Mouse (Mus musculus): ENCODE measurements around the gene Ruvbl2. TPM values are rescaled to one million over a fixed set of nuclear protein-coding genes. Genes with fewer than 3 reads are reported as not detected.
A peak's percentile ranks its signal among the peaks of the same experiment; 100 is the strongest.

The Ruvbl2 gene
- polyA plus RNA-seq, 1 experiment from 2014 or later = 111 TPM

- 61% methylated on average over 6 of the region's 6 CpGs for WGBS (ENCODE audit: insufficient replicate concordance)
- no peak within 1 kb of the TSS for H3K4me3 ChIP-seq (replicated peaks)
- peaks cover 58% of the 10 kb centered on the region for H3K27me3 ChIP-seq
These were observed 17.3 kb downstream of the Ruvbl2 start, which contains the start of gene Lhb for GRCm38 (mm10) chr7:45420615-45420919. Gene Lhb, plus strand, starts transcription at chr7:45420820.

GRCm38 (mm10) chr7:45419859-45420614, 17.9 kb downstream of the Ruvbl2 start:
- peaks cover 63% of the 10 kb centered on the region for H3K27me3 ChIP-seq
- no peak for DNase-seq
- 29% methylated on average over 27 of the region's 27 CpGs for WGBS (ENCODE audit: insufficient replicate concordance)

More at GRCm38 (mm10) chr7:45420615-45420919, 17.3 kb downstream of the Ruvbl2 start, which contains the start of gene Lhb:
- no peak within 1 kb of the TSS for H3K27ac ChIP-seq
- DNase-seq = no peak
- H3K4me1 ChIP-seq (replicated peaks) = peaks cover 4% of the 10 kb centered on the region
- H3K9ac ChIP-seq = no peak within 1 kb of the TSS
- H3K4me2 ChIP-seq = no peak within 1 kb of the TSS
- peaks cover 52% of the 10 kb centered on the region for H3K36me3 ChIP-seq
- H3K9me3 ChIP-seq (replicated peaks) = no peaks in the 10 kb centered on the region
- no peak for ATAC-seq (ENCODE audit: low read depth)

GRCm38 (mm10) chr7:45417962-45418492, 19.9 kb downstream of the Ruvbl2 start:
- no peaks in the 10 kb centered on the region for H3K9me3 ChIP-seq (replicated peaks)
- peaks cover 27% of the 10 kb centered on the region for H3K36me3 ChIP-seq
- ATAC-seq (ENCODE audit: low read depth) = no peak
- no peak overlapping the region for H3K4me2 ChIP-seq
- WGBS (ENCODE audit: insufficient replicate concordance) = 7% methylated on average over 13 of the region's 13 CpGs
- H3K4me1 ChIP-seq (replicated peaks) = peaks cover 25% of the 10 kb centered on the region
- DNase-seq = no peak
- H3K9ac ChIP-seq = no peak overlapping the region
- H3K27me3 ChIP-seq = peaks cover 83% of the 10 kb centered on the region
- H3K27ac ChIP-seq = no peak overlapping the region
- H3K4me3 ChIP-seq (replicated peaks) = no peak overlapping the region

More at GRCm38 (mm10) chr7:45419859-45420614, 17.9 kb downstream of the Ruvbl2 start:
- Histone ChIP-seq H3K27ac (no peak overlapping the region), H3K9me3 (replicated peaks) (no peaks in the 10 kb centered on the region), H3K4me1 (replicated peaks) (peaks cover 9% of the 10 kb centered on the region), H3K4me3 (replicated peaks) (no peak overlapping the region), H3K4me2 (no peak overlapping the region), H3K9ac (no peak overlapping the region), H3K36me3 (peaks cover 47% of the 10 kb centered on the region)
- ATAC-seq (ENCODE audit: low read depth) = no peak; the same call in 1 of the 2 replicates

GRCm38 (mm10) chr7:45415636-45416035, 22.3 kb downstream of the Ruvbl2 start:
- Histone ChIP-seq H3K4me3 (replicated peaks) (no peak overlapping the region), H3K27ac (no peak overlapping the region), H3K9ac (no peak overlapping the region; the same call in 1 of the 2 replicates), H3K4me2 (0 out of 2 replicates have a peak overlapping the region, but pooled peaks have one; percentile 2), H3K4me1 (replicated peaks) (peaks cover 26% of the 10 kb centered on the region), H3K9me3 (replicated peaks) (no peaks in the 10 kb centered on the region), H3K27me3 (peaks cover 100% of the 10 kb centered on the region), H3K36me3 (peaks cover 3% of the 10 kb centered on the region)
- WGBS (ENCODE audit: insufficient replicate concordance) = 11% methylated on average over 37 of the region's 37 CpGs
- ATAC-seq (ENCODE audit: low read depth) (no peak), DNase-seq (no peak)

- no peak for ATAC-seq (ENCODE audit: low read depth)
- WGBS (ENCODE audit: insufficient replicate concordance) = 26% methylated on average over 12 of the region's 12 CpGs
- H3K4me2 ChIP-seq = no peak overlapping the region
- H3K9ac ChIP-seq = no peak overlapping the region
- no peak for DNase-seq
- no peak overlapping the region for H3K27ac ChIP-seq
- H3K4me3 ChIP-seq (replicated peaks) = no peak overlapping the region
- H3K4me1 ChIP-seq (replicated peaks) = peaks cover 26% of the 10 kb centered on the region
- no peaks in the 10 kb centered on the region for H3K36me3 ChIP-seq
- no peaks in the 10 kb centered on the region for H3K9me3 ChIP-seq (replicated peaks)
- H3K27me3 ChIP-seq = peaks cover 100% of the 10 kb centered on the region
These were observed 23.1 kb downstream of the Ruvbl2 start for GRCm38 (mm10) chr7:45414740-45415224.

- peak overlapping the region; percentile 68 for H3K4me2 ChIP-seq
- peaks cover 100% of the 10 kb centered on the region for H3K27me3 ChIP-seq
- peaks cover 26% of the 10 kb centered on the region for H3K4me1 ChIP-seq (replicated peaks)
- no peak for ATAC-seq (ENCODE audit: low read depth)
- no peak overlapping the region; the same call in 1 of the 2 replicates for H3K27ac ChIP-seq
- no peaks in the 10 kb centered on the region for H3K9me3 ChIP-seq (replicated peaks)
- H3K9ac ChIP-seq = peak overlapping the region; percentile 29; the same call in 1 of the 2 replicates
- H3K36me3 ChIP-seq = no peaks in the 10 kb centered on the region
- under 1% methylated on average over 27 of the region's 27 CpGs for WGBS (ENCODE audit: insufficient replicate concordance)
- no peak for DNase-seq
- H3K4me3 ChIP-seq (replicated peaks) = peak overlapping the region; percentile 55
These were observed 23.8 kb downstream of the Ruvbl2 start for GRCm38 (mm10) chr7:45413864-45414739.

- peaks cover 100% of the 10 kb centered on the region for H3K27me3 ChIP-seq
- no peak for DNase-seq
- peaks cover 26% of the 10 kb centered on the region for H3K4me1 ChIP-seq (replicated peaks)
- H3K4me2 ChIP-seq = peak within 1 kb of the TSS; percentile 68
- 5% methylated on average over 38 of the region's 45 CpGs for WGBS (ENCODE audit: insufficient replicate concordance)
- H3K4me3 ChIP-seq (replicated peaks) = peak within 1 kb of the TSS; percentile 55
- H3K36me3 ChIP-seq = no peaks in the 10 kb centered on the region
- H3K9me3 ChIP-seq (replicated peaks) = no peaks in the 10 kb centered on the region
- H3K9ac ChIP-seq = peak within 1 kb of the TSS; percentile 29; the same call in 1 of the 2 replicates
- peak; percentile 32; the same call in 1 of the 2 replicates for ATAC-seq (ENCODE audit: low read depth)
- H3K27ac ChIP-seq = no peak within 1 kb of the TSS; the same call in 1 of the 2 replicates
These were observed 24.6 kb downstream of the Ruvbl2 start, which contains the start of gene Ntf5 for GRCm38 (mm10) chr7:45413113-45413863. Gene Ntf5, plus strand, starts transcription at chr7:45413695.

- Histone ChIP-seq H3K27me3 (peaks cover 100% of the 10 kb centered on the region), H3K4me3 (replicated peaks) (no peak overlapping the region), H3K4me1 (replicated peaks) (peaks cover 26% of the 10 kb centered on the region), H3K4me2 (no peak overlapping the region), H3K9ac (no peak overlapping the region), H3K9me3 (replicated peaks) (no peaks in the 10 kb centered on the region), H3K27ac (no peak overlapping the region), H3K36me3 (no peaks in the 10 kb centered on the region)
- WGBS (ENCODE audit: insufficient replicate concordance) = 57% methylated on average over 2 of the region's 2 CpGs
- DNase-seq (no peak), ATAC-seq (ENCODE audit: low read depth) (no peak)
These were observed 25.5 kb downstream of the Ruvbl2 start for GRCm38 (mm10) chr7:45412421-45412820.

GRCm38 (mm10) chr7:45409497-45410163, 28.3 kb downstream of the Ruvbl2 start:
- no peak overlapping the region for H3K9ac ChIP-seq
- no peak for DNase-seq
- no peaks in the 10 kb centered on the region for H3K36me3 ChIP-seq
- H3K27ac ChIP-seq = no peak overlapping the region
- H3K4me3 ChIP-seq (replicated peaks) = no peak overlapping the region
- peaks cover 31% of the 10 kb centered on the region for H3K4me1 ChIP-seq (replicated peaks)
- ATAC-seq (ENCODE audit: low read depth) = no peak
- H3K27me3 ChIP-seq = peaks cover 98% of the 10 kb centered on the region
- no peaks in the 10 kb centered on the region for H3K9me3 ChIP-seq (replicated peaks)
- WGBS (ENCODE audit: insufficient replicate concordance) = 70% methylated on average over 8 of the region's 8 CpGs
- no peak overlapping the region for H3K4me2 ChIP-seq

- Histone ChIP-seq H3K4me2 (no peak overlapping the region), H3K4me1 (replicated peaks) (peaks cover 26% of the 10 kb centered on the region), H3K27ac (no peak overlapping the region), H3K4me3 (replicated peaks) (no peak overlapping the region), H3K27me3 (peaks cover 91% of the 10 kb centered on the region), H3K36me3 (no peaks in the 10 kb centered on the region), H3K9ac (no peak overlapping the region), H3K9me3 (replicated peaks) (no peaks in the 10 kb centered on the region)
- no peak for DNase-seq
- WGBS (ENCODE audit: insufficient replicate concordance) = 78% methylated on average over 17 of the region's 17 CpGs
- no peak for ATAC-seq (ENCODE audit: low read depth)
These were observed 28.9 kb downstream of the Ruvbl2 start for GRCm38 (mm10) chr7:45408949-45409348.
